Mouse (Mus musculus): ENCODE measurements around the gene Mrgprh.

DNA sequence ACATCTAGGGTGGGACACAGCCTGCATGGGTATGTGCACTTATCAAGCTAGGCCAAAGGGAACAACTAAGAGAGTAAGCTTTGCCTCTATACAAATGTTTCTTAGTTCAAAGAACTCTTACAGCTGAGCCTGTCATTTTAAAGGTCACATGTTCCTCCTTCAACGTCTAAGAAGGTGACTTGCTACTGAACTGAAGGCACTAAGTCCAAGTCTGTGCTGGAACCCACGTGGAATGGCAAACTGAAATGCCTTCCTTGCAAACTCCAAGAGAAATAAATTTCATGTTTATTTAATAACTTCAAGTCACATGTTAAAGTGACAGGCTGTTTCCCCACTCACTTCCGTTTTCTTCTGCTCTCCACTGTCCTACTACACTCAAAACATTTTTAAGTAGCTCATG is 18.4 kb upstream of the Mrgprh start:
- TF ChIP-seq CTCF (IDR thresholded peaks at IDR 0.05; ENCODE audit: insufficient read depth, low read length) (no peak), POLR2A (IDR thresholded peaks at IDR 0.05; ENCODE audit: borderline replicate concordance, extremely low read depth, low read depth, low read length) (no peak)

Data from lung, adult 2 months (tissue).